Mouse (Mus musculus) right cerebral cortex, adult 18-20 months (tissue): Measurements from ENCODE around the gene 4930442H23Rik.
"Not testable (repeated sequence)": the region's sequence is repeated elsewhere in the genome, so short reads cannot be mapped to it uniquely, and the experiment has no call there.

ENCODE experiments used
- DNase-seq: peaks from one replicate; pipeline ENCODE4 v3.0.0; 2022; ENCODE audit warnings: mixed read lengths

Gene 4930442H23Rik

DNA sequence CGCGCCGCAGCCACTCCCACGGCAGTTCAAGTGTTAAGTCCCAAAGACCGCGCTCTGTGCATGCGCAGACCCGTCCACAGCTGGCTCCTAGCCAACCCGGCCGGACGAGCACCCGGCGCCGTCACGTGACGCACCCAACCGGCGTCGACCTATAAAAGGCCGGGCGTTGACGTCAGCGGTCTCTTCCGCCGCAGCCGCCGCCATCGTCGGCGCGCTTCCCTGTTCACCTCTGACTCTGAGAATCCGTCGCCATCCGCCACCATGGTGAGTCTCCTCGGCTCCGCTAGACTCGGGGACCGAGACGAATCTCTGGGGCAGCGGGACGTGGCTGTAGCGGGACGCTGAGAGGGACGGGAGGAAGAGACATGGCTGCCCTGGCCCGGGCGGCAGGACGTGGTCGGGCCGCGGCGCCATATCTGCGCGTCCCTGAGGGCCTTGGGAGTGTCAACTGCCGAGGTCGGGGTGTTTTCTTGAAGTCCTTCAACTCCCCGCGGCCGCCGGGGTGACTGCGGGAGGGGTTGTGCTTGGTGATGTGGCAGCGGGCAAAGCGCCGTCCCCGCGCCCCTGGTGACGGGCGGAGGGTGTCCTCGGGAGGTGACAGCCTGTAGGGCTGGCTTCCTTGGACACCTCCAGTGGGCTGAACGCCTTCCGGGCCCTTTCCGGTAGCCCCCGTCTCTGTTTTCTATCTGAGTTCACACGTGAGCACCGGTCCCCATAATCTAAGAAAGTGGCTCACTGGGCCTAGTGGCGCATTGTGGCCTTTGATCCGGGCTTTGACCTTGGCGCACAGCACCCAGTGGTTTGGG is 7.0 kb downstream of the 4930442H23Rik start, which contains the start of gene Eef2:
Eef2 (plus strand) TSS at position 166 of the 806 bp plus-strand sequence.
- DNase-seq: peak; percentile 98

GRCm38 (mm10) chr10:81175936-81176465 is 7.6 kb downstream of the 4930442H23Rik start:
- no peak for DNase-seq

DNA sequence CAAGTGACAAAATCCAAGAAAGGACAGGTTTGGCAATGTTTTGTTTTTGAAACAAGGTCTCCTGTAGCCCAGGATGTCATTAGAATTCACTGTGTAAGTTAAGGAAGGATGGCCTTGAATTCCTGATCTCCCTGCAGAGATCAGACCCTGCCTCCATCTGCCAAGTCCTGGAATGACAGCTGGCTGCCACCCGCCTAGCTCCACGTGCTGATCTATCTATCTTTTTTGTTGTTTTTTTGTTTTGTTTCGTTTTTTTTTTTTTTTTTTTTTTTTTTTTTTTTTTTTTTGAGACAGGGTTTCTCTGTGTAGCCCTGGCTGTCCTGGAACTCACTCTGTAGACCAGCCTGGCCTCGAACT is 8.3 kb downstream of the 4930442H23Rik start:
- DNase-seq: not testable (repeated sequence)

GRCm38 (mm10) chr10:81174617-81175344 is 8.9 kb downstream of the 4930442H23Rik start:
- DNase-seq: peak; percentile 86

- peak; percentile 87 for DNase-seq
These were observed 10.5 kb downstream of the 4930442H23Rik start for GRCm38 (mm10) chr10:81173132-81173531.

DNA sequence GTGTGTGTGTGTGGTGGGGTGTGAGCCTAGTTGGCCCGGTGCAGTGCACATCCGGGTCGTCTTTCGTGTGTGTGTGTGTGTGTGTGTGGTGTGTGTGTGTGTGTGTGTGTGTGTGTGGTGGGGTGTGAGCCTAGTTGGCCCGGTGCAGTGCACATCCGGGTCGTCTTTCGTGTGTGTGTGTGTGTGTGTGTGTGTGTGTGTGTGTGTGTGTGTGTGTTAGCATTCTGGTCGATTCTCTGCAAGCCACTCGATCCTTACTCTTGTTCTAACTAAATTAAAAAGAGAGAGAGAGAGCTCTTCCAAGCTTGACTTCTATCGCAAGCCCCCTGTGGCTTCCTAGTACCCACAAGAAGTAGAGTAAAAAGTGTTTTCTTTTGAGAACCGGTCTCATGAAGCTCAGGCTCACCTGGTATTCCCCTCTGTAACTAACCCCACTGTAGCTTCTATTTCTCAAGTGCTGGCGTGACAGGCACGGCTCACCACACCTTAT is 14.2 kb downstream of the 4930442H23Rik start:
- DNase-seq: not testable (repeated sequence)

DNA sequence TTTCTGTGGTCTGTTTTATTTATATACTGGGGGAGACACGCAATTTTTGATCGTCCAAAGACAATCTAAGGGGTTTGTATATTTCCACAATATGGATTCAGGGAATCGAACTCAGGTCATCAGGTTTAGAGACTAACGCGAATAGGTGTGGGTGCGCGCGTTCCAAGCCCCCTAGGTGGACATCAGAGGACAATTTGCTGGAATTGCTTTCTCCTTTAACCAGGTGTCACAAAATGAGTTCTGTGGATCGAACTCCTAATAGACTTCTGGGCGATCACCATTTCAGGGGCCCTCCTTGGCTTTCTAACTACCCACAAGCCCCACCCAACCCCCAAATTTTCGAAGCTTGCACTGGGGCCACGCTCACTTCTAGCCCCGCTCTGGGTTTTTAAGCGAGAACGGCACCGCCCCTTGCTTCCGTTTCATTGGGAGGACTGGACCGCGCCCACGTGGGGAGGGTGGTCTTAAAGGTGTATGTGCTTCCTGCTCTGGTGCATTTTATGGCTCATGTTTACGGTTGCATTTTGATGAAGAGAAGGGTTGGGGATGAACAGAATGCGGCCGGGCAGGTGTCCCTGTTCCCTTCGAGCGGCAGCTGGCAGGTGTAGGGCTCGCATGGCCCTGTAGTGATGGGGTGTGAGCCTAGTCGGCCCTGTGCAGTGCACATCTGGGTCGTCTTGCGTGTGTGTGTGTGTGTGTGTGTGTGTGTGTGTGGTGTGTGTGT is 15.0 kb downstream of the 4930442H23Rik start:
- peak; percentile 82 for DNase-seq

- DNase-seq: no peak
These were observed 15.6 kb downstream of the 4930442H23Rik start for GRCm38 (mm10) chr10:81168087-81168431.

- peak; percentile 100 for DNase-seq
These were observed 16.2 kb downstream of the 4930442H23Rik start, which contains the start of gene Pias4 for GRCm38 (mm10) chr10:81167200-81168086. Gene Pias4, minus strand, starts transcription at chr10:81167923.

DNA sequence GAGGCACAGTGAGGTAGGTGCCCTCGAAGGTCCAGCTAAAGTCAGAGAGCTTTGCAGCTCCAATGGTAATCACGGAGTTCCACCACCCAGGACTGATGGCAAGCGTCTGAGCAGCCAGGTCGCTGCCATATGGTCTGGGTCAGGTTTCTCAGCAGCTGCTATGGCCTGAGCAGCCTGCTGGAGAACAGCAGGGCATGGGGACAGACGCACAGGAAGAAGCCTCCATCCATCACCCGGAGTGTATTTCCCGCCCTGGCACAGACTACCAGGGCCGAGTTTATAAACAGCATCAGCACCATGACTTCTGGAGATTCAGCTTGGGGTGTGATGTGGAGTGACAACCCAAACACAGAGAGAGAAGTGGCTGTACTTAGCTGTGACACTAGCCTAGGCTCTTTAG is 18.5 kb downstream of the 4930442H23Rik start:
- no peak for DNase-seq

- no peak for DNase-seq
These were observed 21.4 kb downstream of the 4930442H23Rik start for GRCm38 (mm10) chr10:81162318-81162652.

DNA sequence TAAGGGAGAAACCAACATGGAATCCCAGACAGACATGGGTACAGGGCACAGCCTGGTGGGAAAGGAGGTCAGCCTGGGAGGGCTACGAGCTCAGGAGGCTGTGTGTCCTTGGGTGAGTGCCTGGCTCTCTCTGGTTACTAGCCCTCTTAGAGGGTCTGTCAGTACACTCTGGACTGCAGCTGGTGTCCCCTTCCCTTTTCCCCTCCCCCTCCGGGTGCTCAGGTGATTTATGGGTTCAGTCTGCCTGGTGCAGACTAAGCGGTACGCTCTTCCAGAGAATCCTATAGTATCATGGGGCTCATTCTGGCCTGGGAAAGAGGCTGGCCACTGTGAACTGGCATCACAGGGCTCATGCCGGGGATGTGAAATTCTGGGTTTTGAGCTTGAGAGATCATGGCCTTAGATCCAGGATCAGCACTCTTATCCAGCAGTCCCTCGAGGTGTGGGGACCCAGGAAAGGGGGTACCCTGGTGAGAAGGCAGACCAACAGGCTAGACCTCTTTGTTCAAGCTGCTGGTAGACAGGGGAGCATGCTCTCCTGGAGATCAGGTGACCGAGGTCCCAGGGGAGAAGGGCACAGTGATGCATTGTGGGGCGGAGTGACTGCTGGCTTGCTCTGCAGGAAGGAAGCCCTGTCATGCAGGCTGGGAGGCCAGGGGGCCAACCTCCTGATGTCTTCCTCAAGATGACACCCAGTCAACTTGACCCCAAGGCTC is 21.9 kb downstream of the 4930442H23Rik start:
- no peak for DNase-seq

DNA sequence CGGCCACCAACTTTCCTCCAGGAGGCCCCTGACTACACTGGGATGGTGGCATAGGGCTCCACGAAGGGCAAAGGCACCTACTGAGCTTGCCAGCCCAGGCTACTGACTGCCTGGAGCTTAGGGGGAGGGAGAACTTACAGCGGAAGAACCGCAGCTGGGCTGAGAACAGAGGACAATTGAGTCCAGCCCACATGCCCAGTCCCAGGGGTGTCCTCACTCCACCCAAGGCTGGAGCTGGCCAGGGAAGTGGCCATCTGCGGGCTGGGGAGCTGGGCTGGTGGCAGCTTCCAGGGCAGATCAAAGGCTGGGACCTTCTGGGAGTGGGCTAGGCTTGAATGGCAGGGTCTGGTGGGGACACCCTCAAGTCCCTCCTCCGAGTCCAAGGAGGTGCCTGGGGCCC is 28.9 kb downstream of the 4930442H23Rik start:
- DNase-seq: no peak

GRCm38 (mm10) chr10:81154313-81154712 is 29.3 kb downstream of the 4930442H23Rik start:
- DNase-seq: no peak

DNA sequence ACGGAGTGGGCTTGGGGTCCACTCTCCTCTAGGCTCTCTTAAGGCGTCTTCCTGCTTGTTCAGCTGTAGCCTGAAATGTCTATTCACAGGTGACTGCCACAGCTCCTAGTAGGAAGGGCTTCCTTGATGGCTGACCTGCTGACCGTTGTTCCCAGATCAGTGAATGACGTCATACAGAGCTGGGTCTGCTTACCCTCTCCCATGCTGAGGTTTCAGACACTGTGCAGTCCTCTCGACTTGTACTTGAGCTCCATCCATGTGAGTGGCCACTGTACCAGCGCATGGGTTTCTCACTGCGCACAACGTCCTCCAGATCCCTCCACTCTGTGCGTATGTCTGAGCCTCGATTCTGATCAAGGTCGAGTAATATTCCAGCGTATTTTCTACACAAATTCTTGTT is 31.0 kb downstream of the 4930442H23Rik start:
- DNase-seq: no peak

GRCm38 (mm10) chr10:81151261-81151660 is 32.4 kb downstream of the 4930442H23Rik start:
- DNase-seq: no peak

DNA sequence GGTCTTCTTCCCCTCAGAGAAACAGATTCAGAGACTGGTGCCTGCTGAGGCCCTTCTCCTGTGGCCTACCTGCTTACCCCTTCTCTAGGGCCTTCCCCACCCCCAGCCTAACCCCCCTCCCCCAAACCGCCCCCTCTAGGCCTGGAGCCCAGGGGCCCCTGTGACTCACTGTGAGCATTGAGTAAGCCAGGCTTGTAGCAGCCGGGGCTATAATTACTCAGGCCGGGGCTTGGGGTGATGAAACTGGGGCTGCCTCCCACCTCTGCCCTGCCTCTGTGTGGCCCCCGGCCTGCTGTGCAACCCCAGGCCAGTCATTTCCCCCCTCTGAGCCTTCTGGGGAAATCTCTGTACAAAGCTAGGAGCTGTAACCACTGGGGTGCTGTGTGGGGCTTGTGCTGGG is 37.4 kb downstream of the 4930442H23Rik start:
- no peak for DNase-seq

DNA sequence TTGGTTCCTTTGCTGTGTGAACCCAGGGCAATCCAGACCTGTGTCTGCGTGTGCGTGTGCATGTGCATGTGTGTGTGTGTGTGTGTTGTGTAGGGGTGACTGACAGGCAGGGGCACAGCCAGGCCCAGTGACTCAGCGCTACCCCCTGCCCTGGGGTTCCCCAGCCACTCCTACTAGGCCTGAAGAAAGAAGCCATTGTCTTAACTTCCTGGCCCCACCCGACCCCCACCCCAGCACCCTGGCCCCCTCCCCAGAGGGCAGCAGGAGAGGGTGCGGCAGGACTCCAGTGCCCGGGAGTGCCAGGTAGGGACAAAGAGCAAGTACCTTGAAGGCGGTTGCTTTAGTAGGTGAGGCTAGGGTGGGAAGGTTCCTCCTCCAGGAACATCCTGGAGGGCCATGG is 37.9 kb downstream of the 4930442H23Rik start:
- DNase-seq: no peak

- no peak for DNase-seq
These were observed 38.3 kb downstream of the 4930442H23Rik start for GRCm38 (mm10) chr10:81145307-81145706.

DNA sequence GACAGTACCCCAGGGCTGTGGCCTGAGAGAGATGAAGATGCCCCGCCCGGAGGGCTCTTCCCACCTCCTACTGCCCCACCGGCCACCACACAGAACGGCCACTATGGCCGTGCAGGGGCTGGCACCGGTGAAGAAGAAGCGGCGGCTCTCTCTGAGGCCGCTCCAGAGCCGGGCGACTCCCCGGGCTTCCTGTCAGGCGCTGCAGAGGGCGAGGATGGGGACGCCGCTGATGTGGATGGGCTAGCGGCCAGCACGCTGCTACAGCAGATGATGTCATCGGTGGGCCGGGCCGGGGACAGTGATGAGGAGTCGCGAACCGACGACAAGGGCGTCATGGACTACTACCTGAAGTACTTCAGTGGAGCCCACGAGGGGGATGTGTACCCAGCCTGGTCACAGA is 39.0 kb downstream of the 4930442H23Rik start:
- DNase-seq: no peak

DNA sequence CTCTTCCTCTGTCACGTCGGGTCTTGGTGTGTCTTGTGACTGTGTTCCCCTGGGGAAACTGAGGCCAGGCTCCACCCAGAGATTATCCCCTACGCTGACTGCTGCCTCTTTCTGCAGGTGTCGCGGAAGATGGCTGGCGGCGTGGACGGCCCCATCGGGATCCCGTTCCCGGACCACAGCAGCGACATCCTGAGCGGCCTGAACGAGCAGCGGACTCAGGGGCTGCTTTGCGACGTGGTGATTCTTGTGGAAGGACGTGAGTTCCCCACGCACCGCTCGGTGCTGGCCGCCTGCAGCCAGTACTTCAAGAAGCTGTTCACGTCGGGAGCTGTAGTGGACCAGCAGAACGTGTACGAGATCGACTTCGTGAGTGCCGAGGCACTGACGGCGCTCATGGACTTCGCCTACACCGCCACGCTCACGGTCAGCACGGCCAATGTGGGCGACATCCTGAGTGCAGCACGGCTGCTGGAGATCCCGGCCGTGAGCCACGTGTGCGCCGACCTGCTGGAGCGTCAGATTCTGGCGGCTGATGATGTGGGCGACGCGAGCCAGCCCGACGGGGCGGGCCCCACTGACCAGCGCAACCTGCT is 39.7 kb downstream of the 4930442H23Rik start:
- DNase-seq: no peak
